Mouse (Mus musculus) CD8-positive naive resting alpha-beta T cell, adult 2 months (primary cell): ENCODE results near the gene Uggt1.

ENCODE experiments used
- DNase-seq, 2 experiments: peaks; one replicate each; pipeline ENCODE4 v3.0.0; 2022; ENCODE audit warnings: low read depth in 2 of 2, low spot score in 2 of 2

The Uggt1 gene

GRCm38 (mm10) chr1:36258631-36259030, 14.1 kb upstream of the Uggt1 start:
- DNase-seq, result no peak

- no peak for DNase-seq
Measured at GRCm38 (mm10) chr1:36257276-36257675, 12.8 kb upstream of the Uggt1 start.

- no peak for DNase-seq
Measured at GRCm38 (mm10) chr1:36255871-36256640, 11.5 kb upstream of the Uggt1 start.

GRCm38 (mm10) chr1:36254635-36255360, 10.3 kb upstream of the Uggt1 start:
- no peak for DNase-seq

GRCm38 (mm10) chr1:36252791-36253190, 8.3 kb upstream of the Uggt1 start:
- peak; percentile 69 to 81 for DNase-seq

GRCm38 (mm10) chr1:36251426-36251825, 6.9 kb upstream of the Uggt1 start:
- no peak for DNase-seq

- no peak for DNase-seq
Measured at GRCm38 (mm10) chr1:36246688-36247087, 2.2 kb upstream of the Uggt1 start.

- no peak for DNase-seq
Measured at GRCm38 (mm10) chr1:36244828-36245215, 302 bp upstream of the Uggt1 start.

- DNase-seq, result no peak
Measured at GRCm38 (mm10) chr1:36243447-36244057, 968 bp downstream of the Uggt1 start.

GRCm38 (mm10) chr1:36241903-36242429, 2.6 kb downstream of the Uggt1 start:
- no peak for DNase-seq

- no peak for DNase-seq
Measured at GRCm38 (mm10) chr1:36240176-36240575, 4.3 kb downstream of the Uggt1 start.

- DNase-seq, result no peak
Measured at GRCm38 (mm10) chr1:36239396-36239795, 5.1 kb downstream of the Uggt1 start.

GRCm38 (mm10) chr1:36235855-36236254, 8.7 kb downstream of the Uggt1 start:
- no peak for DNase-seq

- DNase-seq, result no peak
Measured at GRCm38 (mm10) chr1:36235057-36235639, 9.4 kb downstream of the Uggt1 start.

GRCm38 (mm10) chr1:36233218-36233617, 11.3 kb downstream of the Uggt1 start:
- DNase-seq, result no peak

GRCm38 (mm10) chr1:36230919-36231705, 13.4 kb downstream of the Uggt1 start:
- no peak for DNase-seq

GRCm38 (mm10) chr1:36228461-36228860, 16.1 kb downstream of the Uggt1 start:
- DNase-seq, result no peak

- DNase-seq, result peak in 1 of 2 experiments; percentile 34
Measured at GRCm38 (mm10) chr1:36224648-36225047, 19.9 kb downstream of the Uggt1 start.

GRCm38 (mm10) chr1:36214324-36214723, 30.2 kb downstream of the Uggt1 start:
- no peak for DNase-seq

- no peak for DNase-seq
Measured at GRCm38 (mm10) chr1:36201739-36202138, 42.8 kb downstream of the Uggt1 start.

- DNase-seq, result no peak
Measured at GRCm38 (mm10) chr1:36194482-36194881, 50.0 kb downstream of the Uggt1 start.
